Mouse (Mus musculus) erythroblast, adult 5-6 weeks (primary cell): ENCODE results near the gene Kcnk3. TPM values are rescaled to one million over a fixed set of nuclear protein-coding genes. Genes with fewer than 3 reads are reported as not detected.

Experiments used
- ATAC-seq: replicated peaks from 2 replicates; pipeline ENCODE4 v1.8.0; 2016; ENCODE audit warnings: moderate number of reproducible peaks, mild to moderate bottlenecking, moderate TSS enrichment, inconsistent platforms; ENCODE audit not compliant: poor library complexity, low FRiP score, severe bottlenecking
- total RNA-seq, 2 experiments: library from RNA; stranded (forward) in 1 of 2; stranded (reverse) in 1 of 2; fragments of 150-400 nt in 1 of 2; fragments of 200-764, 138-1000 nt in 1 of 2; gene quantifications; 2 replicates each; pipeline versions ENCODE4 v1.2.3 to v1.2.4; 2015 to 2017; ENCODE audit warnings: low replicate concordance in 2 of 2

The Kcnk3 gene
- total RNA-seq, 2 experiments from 2014 or later: not detected

DNA sequence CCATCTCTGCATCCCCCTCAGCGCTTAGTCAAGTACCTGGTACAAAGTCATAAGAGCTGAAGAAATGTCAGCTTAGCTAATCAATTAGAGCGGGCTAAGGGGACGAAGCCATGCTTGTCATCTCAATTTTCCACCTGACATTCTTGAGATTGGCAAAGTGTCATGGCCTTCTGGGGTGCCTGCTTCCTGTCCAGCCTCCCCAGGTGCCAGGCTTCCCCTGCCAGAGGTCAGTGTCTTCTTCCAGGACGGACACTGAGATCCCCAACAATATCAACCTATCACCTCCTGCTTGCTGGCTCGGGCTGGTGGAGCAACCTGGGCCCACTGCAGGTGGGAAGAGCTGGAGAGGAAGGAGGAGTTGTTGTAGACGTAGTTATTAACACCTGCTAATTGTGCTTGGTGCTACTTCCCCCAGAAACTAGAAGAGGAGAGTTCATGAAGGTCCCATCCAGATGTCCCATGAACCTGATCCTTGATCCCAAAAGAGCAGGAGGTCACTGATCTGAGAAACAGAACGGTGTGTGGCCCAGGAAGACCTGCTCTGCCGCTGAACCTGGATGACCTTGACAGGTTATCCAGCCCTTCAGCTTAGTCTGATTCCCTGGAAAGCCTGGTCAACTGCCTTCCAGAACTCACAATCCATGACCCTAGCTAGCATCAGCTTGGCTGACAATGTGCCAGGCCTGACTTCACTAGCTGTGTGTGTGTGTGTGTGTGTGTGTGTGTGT is 22.1 kb downstream of the Kcnk3 start:
- no peak for ATAC-seq

DNA sequence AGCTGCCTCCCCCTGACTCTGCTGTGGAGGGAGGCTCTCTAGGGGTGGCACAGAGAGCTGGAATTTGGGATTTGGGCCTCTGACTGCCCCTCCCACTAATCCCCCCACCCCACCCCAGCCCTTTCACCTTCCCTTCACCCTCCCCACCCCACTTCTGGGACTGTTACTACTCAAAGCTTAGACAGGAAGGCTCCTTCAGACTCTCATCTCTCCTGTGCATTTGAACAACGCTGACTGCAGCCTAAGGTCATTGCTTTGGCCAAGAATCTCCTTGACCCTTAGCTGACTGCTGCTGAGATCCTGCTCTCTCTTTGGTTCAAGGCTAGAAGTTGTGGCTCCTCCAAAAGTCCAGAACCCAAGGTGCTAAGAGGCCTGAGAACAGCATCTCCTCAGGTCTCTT is 23.1 kb downstream of the Kcnk3 start:
- ATAC-seq: no peak

DNA sequence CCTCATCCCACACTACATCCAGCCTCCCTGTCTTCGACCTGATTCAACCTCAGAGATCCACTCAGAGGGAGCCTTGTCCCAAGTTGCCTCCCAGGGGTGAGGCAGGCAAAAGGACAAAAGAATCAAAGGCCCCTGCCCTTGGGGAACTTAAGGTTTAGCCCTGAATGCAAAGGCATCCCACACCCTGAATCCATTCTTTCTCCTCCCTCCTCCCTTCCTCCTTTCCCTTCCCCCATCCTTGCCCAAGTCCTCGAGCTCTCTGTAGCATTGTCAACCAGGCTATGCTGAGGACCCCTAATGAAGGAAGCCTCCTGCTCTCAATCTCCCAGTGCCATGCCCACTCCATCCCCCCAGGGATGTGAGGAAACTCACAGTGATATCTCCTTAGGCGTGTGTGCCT is 23.7 kb downstream of the Kcnk3 start:
- no peak for ATAC-seq

DNA sequence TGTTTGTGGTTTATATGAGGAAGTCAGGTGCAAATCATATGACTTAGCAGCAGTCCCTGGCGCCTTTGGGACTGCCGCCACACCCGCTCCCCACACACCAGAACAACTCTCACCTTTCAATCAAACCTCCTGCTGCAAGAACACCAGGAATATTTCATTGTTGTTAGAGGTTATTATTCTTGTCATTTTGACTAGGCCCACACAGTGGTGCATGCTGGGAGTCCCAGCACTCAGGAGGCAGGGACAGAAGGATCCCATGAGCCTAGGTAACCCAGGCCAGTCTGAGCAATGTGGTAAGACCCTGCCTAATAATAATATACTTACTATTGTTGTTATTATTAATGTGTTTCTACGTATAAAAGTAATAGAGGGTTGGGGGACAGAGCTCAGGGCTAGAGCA is 24.6 kb downstream of the Kcnk3 start:
- ATAC-seq: no peak

DNA sequence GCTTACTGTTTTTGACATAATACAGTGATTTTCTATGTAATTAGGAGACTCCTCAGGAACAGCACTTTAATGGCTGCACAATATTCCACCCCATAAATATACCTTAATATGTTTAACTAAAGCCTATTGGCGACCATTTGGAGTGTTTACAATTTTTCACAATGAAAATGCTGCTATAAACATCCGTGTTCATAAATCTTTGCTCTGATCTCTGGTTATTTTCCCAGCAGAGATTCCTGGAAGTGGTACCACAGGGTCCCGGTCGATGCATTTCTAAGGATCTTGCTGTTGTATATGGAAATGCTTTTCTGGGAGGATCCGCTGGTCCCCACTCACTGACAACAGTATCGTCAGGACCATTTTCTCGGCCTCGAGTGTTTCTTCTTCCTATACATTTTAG is 25.3 kb downstream of the Kcnk3 start:
- ATAC-seq: no peak

DNA sequence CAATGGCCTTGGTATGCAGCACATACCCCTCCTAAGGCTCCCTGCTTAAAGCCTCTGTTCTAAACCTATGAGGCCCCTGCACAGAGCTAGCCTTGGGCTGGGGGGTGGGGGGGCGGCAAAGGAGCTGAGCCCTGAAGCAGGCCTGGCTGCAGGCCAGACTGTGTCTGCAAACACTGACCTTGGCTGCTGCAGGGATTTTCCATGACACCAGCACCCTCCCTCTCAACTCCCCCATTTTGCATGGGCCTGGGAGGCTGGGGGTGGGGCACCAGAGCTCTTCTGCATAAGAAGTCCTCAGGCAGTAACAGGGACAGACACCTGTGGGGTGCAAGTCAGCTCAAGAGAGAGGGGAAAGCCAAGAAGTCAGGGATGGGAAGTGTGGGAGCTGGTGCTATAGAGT is 26.3 kb downstream of the Kcnk3 start:
- ATAC-seq: no peak

DNA sequence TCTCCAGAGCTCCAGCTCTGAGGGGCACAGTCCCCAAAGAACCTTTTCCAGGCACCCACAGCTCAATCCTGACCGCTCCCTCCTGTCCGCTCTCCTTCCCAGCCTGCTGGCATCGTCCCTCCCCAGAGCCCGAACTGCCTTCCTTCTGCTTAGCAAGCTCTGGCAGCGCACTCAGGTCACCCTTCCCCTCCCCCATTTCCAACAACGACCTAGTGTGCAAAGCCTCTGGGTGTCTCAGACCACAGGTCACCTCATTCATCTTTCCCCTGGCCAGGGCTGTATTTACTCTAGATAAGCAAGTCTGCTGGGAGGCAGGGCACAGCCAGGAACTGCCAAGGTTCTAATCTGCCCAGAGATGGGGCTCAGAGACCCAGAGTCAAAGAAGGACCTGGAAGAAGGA is 27.4 kb downstream of the Kcnk3 start:
- ATAC-seq: no peak

DNA sequence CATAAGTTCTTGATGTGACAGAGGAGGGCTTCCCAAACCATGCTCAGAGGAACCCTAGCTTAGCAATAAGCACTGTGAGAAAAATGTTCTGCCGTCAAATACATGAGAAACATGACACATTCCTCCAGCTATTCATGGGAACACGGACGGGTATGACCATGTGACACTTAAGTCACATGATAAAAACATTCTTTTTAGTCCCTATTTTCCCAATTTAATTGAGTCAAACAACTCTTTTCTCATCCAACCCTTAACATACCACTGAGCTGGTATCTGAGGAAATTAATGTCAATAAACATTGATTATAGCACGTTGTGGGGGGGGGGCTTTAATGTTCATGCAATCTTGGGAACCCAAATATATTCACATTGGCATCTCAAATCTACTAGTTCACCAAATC is 27.8 kb downstream of the Kcnk3 start:
- ATAC-seq: no peak

DNA sequence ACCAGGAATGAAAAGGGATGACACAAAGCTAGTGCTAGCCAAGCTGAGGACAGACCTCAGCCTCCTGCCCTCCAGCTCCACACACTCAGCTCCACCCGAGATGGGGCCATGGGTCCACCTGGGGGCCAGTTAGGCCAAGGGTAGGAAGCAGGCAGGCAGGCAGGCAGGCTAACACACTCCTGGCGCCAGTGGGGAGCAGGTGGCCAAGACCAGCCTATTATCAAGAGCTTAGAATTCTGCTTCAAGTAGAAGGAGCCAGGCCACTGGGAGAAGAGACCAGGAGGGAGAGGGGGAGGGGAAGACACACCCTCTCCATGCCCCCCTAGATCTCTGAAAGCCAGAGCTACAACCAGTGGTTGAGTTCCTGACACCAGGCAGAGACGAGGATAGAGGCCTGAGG is 28.7 kb downstream of the Kcnk3 start:
- no peak for ATAC-seq

DNA sequence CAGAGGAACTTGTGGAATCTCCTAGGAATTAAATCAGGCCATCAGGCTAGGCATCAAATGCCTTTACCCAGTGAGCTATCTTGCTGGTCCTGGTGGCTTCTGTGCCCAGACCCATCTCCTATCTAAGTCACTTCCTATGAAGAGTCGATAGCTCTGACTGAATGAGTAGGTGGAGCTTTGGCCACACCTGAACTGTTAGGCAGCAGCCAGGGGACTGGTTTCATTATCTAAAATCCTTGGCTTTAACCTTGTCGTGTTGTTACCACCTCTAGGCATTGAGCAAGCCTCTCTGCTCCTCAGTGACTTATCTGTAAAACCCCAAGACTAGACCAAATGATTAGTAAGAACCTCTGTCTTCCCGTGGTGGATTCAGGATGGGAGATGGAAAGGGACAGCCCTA is 29.4 kb downstream of the Kcnk3 start:
- ATAC-seq: no peak

DNA sequence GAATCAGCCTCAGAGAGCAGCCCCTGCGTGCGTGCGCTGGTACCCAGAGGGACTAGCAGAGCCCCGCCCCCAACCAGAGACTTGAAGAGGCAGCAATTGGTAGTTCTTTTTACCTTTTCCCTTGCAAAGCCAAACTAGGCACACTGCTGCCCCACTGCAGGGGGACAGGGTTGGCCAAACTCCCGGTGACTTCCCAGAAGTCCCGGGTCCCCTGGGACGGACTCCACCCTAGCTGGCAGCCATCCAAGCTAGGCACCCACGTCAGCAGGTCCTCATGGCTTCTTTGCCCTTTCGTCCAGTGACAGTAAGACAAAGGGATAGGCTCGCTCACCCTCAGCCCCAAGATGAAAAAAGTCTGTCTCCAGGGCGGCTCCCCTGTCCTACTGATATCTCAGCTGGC is 29.9 kb downstream of the Kcnk3 start:
- ATAC-seq: no peak

DNA sequence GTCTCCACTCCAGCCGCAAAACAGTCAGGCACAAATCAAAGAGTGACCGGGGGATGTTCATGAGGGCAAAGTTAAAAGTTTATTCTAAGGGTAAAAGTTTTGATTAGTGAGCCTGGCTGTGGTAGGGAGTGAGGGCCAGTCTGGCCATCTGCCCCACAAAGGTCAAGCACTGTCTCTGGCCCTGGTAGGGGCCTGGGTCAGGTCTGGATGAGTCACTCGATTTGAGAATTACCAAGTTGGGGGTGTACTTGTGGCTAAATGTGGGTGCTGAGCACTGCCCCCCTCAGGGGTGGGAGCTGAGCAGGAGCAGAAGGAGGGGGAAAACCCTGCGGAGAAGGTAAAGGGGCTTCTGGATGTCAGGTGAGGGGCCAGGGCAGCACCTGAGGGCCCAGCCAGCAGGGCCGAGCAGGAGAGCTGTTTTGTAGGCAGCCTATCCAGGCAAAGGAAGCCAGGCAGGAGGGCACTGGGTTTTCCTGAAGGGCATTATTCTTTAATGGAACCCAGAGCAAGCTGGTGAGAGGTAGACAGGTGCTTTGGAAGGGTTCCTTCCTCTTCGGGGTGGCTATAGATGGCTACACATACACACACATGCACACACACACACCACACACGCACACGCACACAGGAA is 30.5 kb downstream of the Kcnk3 start:
- ATAC-seq: no peak

DNA sequence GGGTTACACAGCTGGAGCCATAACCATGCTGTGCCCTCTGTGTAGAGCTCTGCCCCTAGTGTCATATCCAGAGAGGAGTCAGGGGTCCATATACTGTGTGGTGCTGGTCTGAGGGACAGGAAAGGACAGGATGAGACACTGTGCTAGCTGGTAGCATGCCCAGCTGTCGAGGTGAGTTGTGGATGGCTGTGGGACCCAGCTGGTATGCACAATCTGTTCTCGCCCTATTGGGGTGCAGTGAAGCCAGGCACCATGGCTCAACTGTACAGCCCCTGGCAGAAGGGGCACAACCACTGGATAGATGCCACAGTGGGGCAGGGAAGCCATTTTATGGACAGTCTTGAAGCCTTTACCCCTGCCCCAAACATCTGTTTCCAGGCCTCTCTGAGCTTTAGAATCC is 31.2 kb downstream of the Kcnk3 start:
- ATAC-seq: no peak

DNA sequence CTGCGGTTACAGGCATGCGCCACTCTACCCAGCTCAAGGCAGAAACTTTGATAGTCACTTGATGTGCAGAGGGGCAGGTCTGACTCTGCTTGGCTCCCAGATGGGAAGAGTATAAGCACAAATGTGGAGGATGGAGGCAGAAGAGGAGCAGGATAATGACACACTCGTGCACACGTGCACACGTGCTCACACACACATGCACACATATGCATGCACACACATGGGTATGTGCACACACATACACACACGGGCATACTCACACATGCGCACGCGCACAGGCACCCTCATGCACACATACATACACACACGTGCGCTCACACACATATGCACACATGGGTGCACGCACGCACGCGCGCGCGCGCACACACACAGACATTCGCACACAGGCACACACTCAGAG is 32.6 kb downstream of the Kcnk3 start:
- ATAC-seq: no peak

DNA sequence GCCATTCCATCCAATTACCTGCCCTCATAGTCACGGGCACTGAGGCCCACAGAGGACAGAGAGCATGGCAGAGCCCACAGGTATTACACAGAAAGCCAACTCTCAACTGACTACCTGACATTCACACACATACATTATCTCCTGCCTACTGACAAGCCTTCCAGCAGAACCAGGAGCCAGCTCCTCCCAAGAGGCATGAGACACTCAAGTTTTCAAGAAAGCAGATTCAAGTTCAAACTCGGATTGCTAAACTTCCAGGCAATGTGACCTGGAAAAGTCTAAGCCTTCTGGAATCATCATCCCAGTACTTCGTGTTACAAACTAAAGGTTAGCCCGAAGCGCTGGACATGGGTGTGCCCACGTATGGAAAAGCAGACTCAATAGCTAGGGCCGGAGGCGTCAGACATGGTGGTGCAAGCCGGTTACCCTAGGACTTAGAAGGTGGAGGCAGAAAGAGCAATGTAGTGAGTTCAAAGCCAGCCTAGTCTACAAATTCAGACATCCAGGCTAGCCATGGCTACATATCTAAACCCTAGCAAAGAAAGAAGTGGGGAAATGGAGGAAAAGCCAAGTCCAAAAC is 33.3 kb downstream of the Kcnk3 start:
- ATAC-seq: no peak

DNA sequence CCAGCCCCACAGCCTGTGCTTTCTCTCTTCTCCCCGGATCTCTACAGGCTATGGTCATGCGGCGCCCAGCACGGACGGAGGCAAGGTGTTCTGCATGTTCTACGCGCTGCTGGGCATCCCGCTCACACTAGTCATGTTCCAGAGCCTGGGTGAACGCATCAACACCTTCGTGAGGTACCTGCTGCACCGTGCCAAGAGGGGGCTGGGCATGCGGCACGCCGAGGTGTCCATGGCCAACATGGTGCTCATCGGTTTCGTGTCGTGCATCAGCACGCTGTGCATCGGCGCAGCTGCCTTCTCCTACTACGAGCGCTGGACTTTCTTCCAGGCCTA is 33.8 kb downstream of the Kcnk3 start:
- ATAC-seq: no peak

DNA sequence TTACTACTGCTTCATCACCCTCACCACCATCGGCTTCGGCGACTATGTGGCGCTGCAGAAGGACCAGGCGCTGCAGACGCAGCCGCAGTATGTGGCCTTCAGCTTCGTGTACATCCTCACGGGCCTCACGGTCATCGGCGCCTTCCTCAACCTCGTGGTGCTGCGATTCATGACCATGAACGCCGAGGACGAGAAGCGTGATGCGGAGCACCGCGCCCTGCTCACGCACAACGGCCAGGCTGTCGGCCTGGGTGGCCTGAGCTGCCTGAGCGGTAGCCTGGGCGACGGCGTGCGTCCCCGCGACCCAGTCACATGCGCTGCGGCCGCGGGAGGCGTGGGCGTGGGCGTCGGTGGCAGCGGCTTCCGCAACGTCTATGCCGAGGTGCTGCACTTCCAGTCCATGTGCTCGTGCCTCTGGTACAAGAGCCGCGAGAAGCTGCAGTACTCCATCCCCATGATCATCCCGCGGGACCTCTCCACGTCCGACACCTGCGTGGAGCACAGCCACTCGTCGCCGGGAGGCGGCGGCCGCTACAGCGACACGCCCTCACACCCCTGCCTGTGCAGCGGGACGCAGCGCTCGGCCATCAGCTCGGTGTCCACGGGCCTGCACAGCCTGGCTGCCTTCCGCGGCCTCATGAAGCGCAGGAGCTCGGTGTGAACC is 34.3 kb downstream of the Kcnk3 start:
- no peak for ATAC-seq

DNA sequence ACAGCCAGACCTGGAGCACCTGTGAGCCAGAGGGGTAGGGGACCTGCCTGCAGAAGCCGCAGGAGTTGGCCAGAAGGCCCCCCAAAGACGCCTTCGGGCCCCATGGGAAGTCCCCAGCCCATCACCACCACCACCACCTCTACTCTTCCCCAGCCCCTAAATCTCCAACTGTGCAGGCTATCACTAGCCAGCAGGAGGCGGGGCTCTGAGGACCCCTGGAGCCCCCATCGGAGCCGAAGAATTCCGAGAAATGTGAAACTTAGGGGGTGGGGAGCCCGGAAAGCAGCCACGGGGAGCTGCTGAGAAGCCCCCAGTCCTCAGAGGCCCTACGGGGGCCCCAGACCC is 34.8 kb downstream of the Kcnk3 start:
- no peak for ATAC-seq

DNA sequence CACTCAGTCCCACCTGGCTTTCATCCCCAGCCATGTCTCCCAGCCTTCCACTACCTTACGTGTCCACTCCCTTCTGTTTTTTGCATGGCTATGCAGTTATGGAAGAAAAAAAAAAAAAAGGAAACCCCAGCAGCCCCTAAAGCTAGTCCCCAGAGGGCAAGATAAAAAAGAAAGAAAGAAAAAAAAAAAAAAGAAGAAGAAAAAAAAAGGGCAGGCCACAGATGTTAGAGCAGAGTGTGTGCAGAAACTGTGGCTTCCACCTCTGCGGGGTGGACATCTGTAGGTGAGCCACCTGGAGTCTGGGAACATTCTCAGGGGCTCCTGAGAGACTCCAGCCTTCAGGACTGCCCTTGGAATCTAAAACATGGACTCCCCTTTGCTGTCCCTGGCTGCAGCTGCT is 35.4 kb downstream of the Kcnk3 start:
- no peak for ATAC-seq

DNA sequence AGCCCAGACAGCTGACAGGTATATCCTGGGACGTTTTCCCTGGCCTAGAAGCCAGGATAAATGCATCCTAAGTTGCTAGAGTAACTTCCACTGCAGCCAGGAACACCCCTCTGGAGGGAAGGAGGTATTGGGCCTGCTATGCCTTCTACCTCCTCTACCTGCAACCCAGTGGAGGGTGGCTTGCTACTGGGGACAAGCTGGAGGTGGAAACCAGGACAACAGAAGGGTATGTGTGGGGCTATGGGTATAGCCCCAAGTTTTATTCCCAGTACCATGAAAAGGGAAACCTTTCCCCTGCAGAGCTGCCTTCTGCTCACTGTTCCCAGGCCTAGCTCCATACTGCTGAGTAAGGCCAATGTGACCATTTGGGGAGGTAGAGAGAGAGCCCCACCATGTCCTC is 36.3 kb downstream of the Kcnk3 start:
- no peak for ATAC-seq

DNA sequence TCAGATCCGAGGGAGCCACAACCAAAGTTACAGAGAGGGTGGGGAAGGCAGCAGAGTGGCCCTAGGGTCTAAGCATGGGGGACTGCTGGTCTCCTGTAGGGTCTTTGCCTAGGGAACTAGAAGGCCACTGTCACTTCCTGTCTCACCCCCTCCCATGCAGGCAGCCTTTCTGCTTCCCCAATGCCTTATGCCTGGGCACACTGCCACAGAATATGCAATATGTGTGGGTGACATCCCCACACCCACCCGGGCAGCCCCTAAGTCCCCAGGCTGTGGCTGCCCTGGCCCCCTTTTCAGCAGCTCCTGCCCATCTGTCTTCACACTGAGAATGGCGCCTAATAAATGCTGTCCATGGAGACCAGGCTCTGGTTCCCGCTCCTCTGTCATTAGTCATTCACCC is 36.9 kb downstream of the Kcnk3 start:
- no peak for ATAC-seq
